Mouse (Mus musculus): ENCODE data around the gene Erp44. TPM values are rescaled to one million over a fixed set of nuclear protein-coding genes. Genes with fewer than 3 reads are reported as not detected.

Gene Erp44
- polyA plus RNA-seq, 1 experiment from 2014 or later = 76.4 TPM

GRCm38 (mm10) chr4:48273119-48273829 lies 6.1 kb downstream of the Erp44 start:
- H3K4me3 ChIP-seq = no peak overlapping the region
- WGBS = 94% methylated on average over 7 of the region's 7 CpGs
- no peaks in the 10 kb centered on the region for H3K27me3 ChIP-seq
- H3K9ac ChIP-seq = no peak overlapping the region
- H3K4me2 ChIP-seq (replicated peaks) = no peak overlapping the region
- H3K27ac ChIP-seq = no peak overlapping the region
- H3K4me1 ChIP-seq = 0 out of 2 replicates have a peak, but pooled peaks cover 5% of the 10 kb centered on the region
- no peaks in the 10 kb centered on the region for H3K36me3 ChIP-seq
- no peak for ATAC-seq (ENCODE audit: low FRiP score)
- no peaks in the 10 kb centered on the region for H3K9me3 ChIP-seq (replicated peaks)

GRCm38 (mm10) chr4:48271838-48272237 lies 7.5 kb downstream of the Erp44 start:
- H3K4me3 ChIP-seq = no peak overlapping the region
- H3K27me3 ChIP-seq = no peaks in the 10 kb centered on the region
- no peak overlapping the region for H3K4me2 ChIP-seq (replicated peaks)
- H3K9me3 ChIP-seq (replicated peaks) = no peaks in the 10 kb centered on the region
- H3K4me1 ChIP-seq = 0 out of 2 replicates have a peak, but pooled peaks cover 5% of the 10 kb centered on the region
- H3K36me3 ChIP-seq = no peaks in the 10 kb centered on the region
- WGBS = 35% methylated on average over 5 of the region's 5 CpGs
- ATAC-seq (ENCODE audit: low FRiP score) = no peak
- H3K9ac ChIP-seq = no peak overlapping the region
- H3K27ac ChIP-seq = no peak overlapping the region

- no peak overlapping the region for H3K4me2 ChIP-seq (replicated peaks)
- H3K27ac ChIP-seq = no peak overlapping the region
- 0 out of 2 replicates have a peak, but pooled peaks cover 5% of the 10 kb centered on the region for H3K4me1 ChIP-seq
- H3K9ac ChIP-seq = no peak overlapping the region
- no peak overlapping the region for H3K4me3 ChIP-seq
- H3K9me3 ChIP-seq (replicated peaks) = no peaks in the 10 kb centered on the region
- no peaks in the 10 kb centered on the region for H3K36me3 ChIP-seq
- no peak for ATAC-seq (ENCODE audit: low FRiP score)
- no peaks in the 10 kb centered on the region for H3K27me3 ChIP-seq
Measured at GRCm38 (mm10) chr4:48270532-48270931, 8.8 kb downstream of the Erp44 start.

- Histone ChIP-seq H3K9me3 (replicated peaks) (no peaks in the 10 kb centered on the region), H3K36me3 (no peaks in the 10 kb centered on the region), H3K4me2 (replicated peaks) (no peak overlapping the region), H3K27ac (no peak overlapping the region), H3K27me3 (no peaks in the 10 kb centered on the region), H3K9ac (no peak overlapping the region), H3K4me3 (no peak overlapping the region), H3K4me1 (0 out of 2 replicates have a peak, but pooled peaks cover 5% of the 10 kb centered on the region)
- no peak for ATAC-seq (ENCODE audit: low FRiP score)
- 84% methylated on average over 1 of the region's 1 CpGs for WGBS
Measured at GRCm38 (mm10) chr4:48268127-48268526, 11.2 kb downstream of the Erp44 start.

- H3K4me3 ChIP-seq = no peak overlapping the region
- H3K27me3 ChIP-seq = no peaks in the 10 kb centered on the region
- no peaks in the 10 kb centered on the region for H3K36me3 ChIP-seq
- no peak for ATAC-seq (ENCODE audit: low FRiP score)
- H3K9me3 ChIP-seq (replicated peaks) = no peaks in the 10 kb centered on the region
- H3K4me2 ChIP-seq (replicated peaks) = no peak overlapping the region
- H3K4me1 ChIP-seq = 0 out of 2 replicates have a peak, but pooled peaks cover 5% of the 10 kb centered on the region
- no peak overlapping the region for H3K9ac ChIP-seq
- 89% methylated on average over 3 of the region's 3 CpGs for WGBS
- H3K27ac ChIP-seq = no peak overlapping the region
Measured at GRCm38 (mm10) chr4:48267683-48268082, 11.7 kb downstream of the Erp44 start.

GRCm38 (mm10) chr4:48258045-48258444 lies 21.3 kb downstream of the Erp44 start:
- H3K27me3 ChIP-seq = no peaks in the 10 kb centered on the region
- H3K4me2 ChIP-seq (replicated peaks) = no peak overlapping the region
- H3K4me3 ChIP-seq = no peak overlapping the region
- no peak for ATAC-seq (ENCODE audit: low FRiP score)
- H3K9me3 ChIP-seq (replicated peaks) = no peaks in the 10 kb centered on the region
- H3K27ac ChIP-seq = no peak overlapping the region
- no peak overlapping the region for H3K9ac ChIP-seq
- WGBS = 93% methylated on average over 3 of the region's 3 CpGs
- no peaks in the 10 kb centered on the region for H3K36me3 ChIP-seq
- H3K4me1 ChIP-seq = no peaks in the 10 kb centered on the region

GRCm38 (mm10) chr4:48253266-48253665 lies 26.1 kb downstream of the Erp44 start:
- Histone ChIP-seq H3K4me2 (replicated peaks) (no peak overlapping the region), H3K36me3 (no peaks in the 10 kb centered on the region), H3K4me1 (no peaks in the 10 kb centered on the region), H3K27ac (no peak overlapping the region), H3K9ac (no peak overlapping the region), H3K9me3 (replicated peaks) (no peaks in the 10 kb centered on the region), H3K27me3 (no peaks in the 10 kb centered on the region), H3K4me3 (no peak overlapping the region)
- no peak for ATAC-seq (ENCODE audit: low FRiP score)

- Histone ChIP-seq H3K4me2 (replicated peaks) (no peak overlapping the region), H3K9me3 (replicated peaks) (no peaks in the 10 kb centered on the region), H3K4me1 (0 out of 2 replicates have a peak, but pooled peaks cover 4% of the 10 kb centered on the region), H3K27me3 (no peaks in the 10 kb centered on the region), H3K4me3 (no peak overlapping the region), H3K36me3 (no peaks in the 10 kb centered on the region), H3K27ac (no peak overlapping the region), H3K9ac (no peak overlapping the region)
- 87% methylated on average over 2 of the region's 2 CpGs for WGBS
- no peak for ATAC-seq (ENCODE audit: low FRiP score)
Measured at GRCm38 (mm10) chr4:48244280-48244679, 35.1 kb downstream of the Erp44 start.

- no peak for ATAC-seq (ENCODE audit: low FRiP score)
- WGBS = 77% methylated on average over 1 of the region's 1 CpGs
- H3K4me2 ChIP-seq (replicated peaks) = no peak overlapping the region
Measured at GRCm38 (mm10) chr4:48243737-48244136, 35.6 kb downstream of the Erp44 start.

GRCm38 (mm10) chr4:48242482-48242881 lies 36.9 kb downstream of the Erp44 start:
- Histone ChIP-seq H3K9me3 (replicated peaks) (no peaks in the 10 kb centered on the region), H3K27me3 (no peaks in the 10 kb centered on the region), H3K4me1 (0 out of 2 replicates have a peak, but pooled peaks cover 4% of the 10 kb centered on the region), H3K4me2 (replicated peaks) (no peak overlapping the region), H3K27ac (no peak overlapping the region), H3K4me3 (no peak overlapping the region), H3K36me3 (no peaks in the 10 kb centered on the region), H3K9ac (no peak overlapping the region)
- 94% methylated on average over 4 of the region's 4 CpGs for WGBS
- ATAC-seq (ENCODE audit: low FRiP score) = no peak

More at GRCm38 (mm10) chr4:48243737-48244136, 35.6 kb downstream of the Erp44 start:
- H3K27ac ChIP-seq = no peak overlapping the region
- H3K4me3 ChIP-seq = no peak overlapping the region
- no peaks in the 10 kb centered on the region for H3K36me3 ChIP-seq
- 0 out of 2 replicates have a peak, but pooled peaks cover 4% of the 10 kb centered on the region for H3K4me1 ChIP-seq
- no peaks in the 10 kb centered on the region for H3K27me3 ChIP-seq
- no peak overlapping the region for H3K9ac ChIP-seq
- H3K9me3 ChIP-seq (replicated peaks) = no peaks in the 10 kb centered on the region

GRCm38 (mm10) chr4:48239046-48239445 lies 40.3 kb downstream of the Erp44 start:
- H3K36me3 ChIP-seq = 0 out of 2 replicates have a peak, but pooled peaks cover 5% of the 10 kb centered on the region
- ATAC-seq (ENCODE audit: low FRiP score) = no peak
- H3K27me3 ChIP-seq = no peaks in the 10 kb centered on the region
- no peak overlapping the region for H3K4me3 ChIP-seq
- no peaks in the 10 kb centered on the region for H3K4me1 ChIP-seq
- no peak overlapping the region for H3K9ac ChIP-seq
- no peak overlapping the region for H3K4me2 ChIP-seq (replicated peaks)
- 95% methylated on average over 4 of the region's 4 CpGs for WGBS
- H3K27ac ChIP-seq = no peak overlapping the region
- H3K9me3 ChIP-seq (replicated peaks) = no peaks in the 10 kb centered on the region

GRCm38 (mm10) chr4:48236721-48237120 lies 42.6 kb downstream of the Erp44 start:
- Histone ChIP-seq H3K4me1 (no peaks in the 10 kb centered on the region), H3K9me3 (replicated peaks) (no peaks in the 10 kb centered on the region), H3K27ac (no peak overlapping the region), H3K4me3 (no peak overlapping the region), H3K36me3 (0 out of 2 replicates have a peak, but pooled peaks cover 5% of the 10 kb centered on the region), H3K9ac (no peak overlapping the region), H3K27me3 (no peaks in the 10 kb centered on the region), H3K4me2 (replicated peaks) (no peak overlapping the region)
- WGBS = 90% methylated on average over 3 of the region's 3 CpGs
- ATAC-seq (ENCODE audit: low FRiP score) = no peak

GRCm38 (mm10) chr4:48226800-48227199 lies 52.6 kb downstream of the Erp44 start:
- no peak overlapping the region for H3K9ac ChIP-seq
- no peak overlapping the region for H3K4me3 ChIP-seq
- WGBS = 71% methylated on average over 3 of the region's 3 CpGs
- H3K9me3 ChIP-seq (replicated peaks) = no peaks in the 10 kb centered on the region
- H3K4me1 ChIP-seq = no peaks in the 10 kb centered on the region
- H3K27ac ChIP-seq = no peak overlapping the region
- ATAC-seq (ENCODE audit: low FRiP score) = no peak
- no peaks in the 10 kb centered on the region for H3K36me3 ChIP-seq
- no peaks in the 10 kb centered on the region for H3K27me3 ChIP-seq
- no peak overlapping the region for H3K4me2 ChIP-seq (replicated peaks)
